Mouse (Mus musculus) forebrain, embryonic 15.5 days (tissue): ENCODE data around the gene Tubb4b. TPM values are rescaled to one million over a fixed set of nuclear protein-coding genes. Genes with fewer than 3 reads are reported as not detected.
"Not testable (repeated sequence)": the region's sequence is repeated elsewhere in the genome, so short reads cannot be mapped to it uniquely, and the experiment has no call there.

Experiments
- ATAC-seq: fragments of 200-750 bp; cut with Nextera tagmentation; replicated peaks from 2 replicates; pipeline ENCODE4 v1.8.0; 2017; ENCODE audit warnings: mild to moderate bottlenecking, moderate TSS enrichment, moderate library complexity
- H3K27ac ChIP-seq: fragments of 300-500 bp; sonication (generic); replicated peaks from 2 replicates; pipeline ENCODE4 v1.5.1; 2015; ENCODE audit warnings: mild to moderate bottlenecking, inconsistent platforms
- H3K27me3 ChIP-seq: fragments of 300-500 bp; sonication (generic); 2 replicates; pipeline ENCODE4 v1.6.1; 2015; ENCODE audit warnings: inconsistent platforms
- H3K36me3 ChIP-seq: fragments of 300-500 bp; sonication (generic); 2 replicates; pipeline ENCODE4 v1.6.1; 2015; ENCODE audit warnings: mild to moderate bottlenecking, inconsistent platforms
- H3K4me1 ChIP-seq: fragments of 300-500 bp; sonication (generic); 2 replicates; pipeline ENCODE4 v1.6.1; 2015; ENCODE audit warnings: inconsistent platforms
- H3K4me2 ChIP-seq: fragments of 300-500 bp; sonication (generic); replicated peaks from 2 replicates; pipeline ENCODE4 v1.6.1; 2015; ENCODE audit warnings: mild to moderate bottlenecking, inconsistent platforms
- H3K4me3 ChIP-seq: fragments of 300-500 bp; sonication (generic); 2 replicates; pipeline ENCODE4 v1.5.1; 2015; ENCODE audit warnings: mild to moderate bottlenecking, inconsistent platforms
- H3K9ac ChIP-seq: fragments of 300-500 bp; sonication (generic); replicated peaks from 2 replicates; pipeline ENCODE4 v1.6.1; 2015; ENCODE audit warnings: mild to moderate bottlenecking, inconsistent platforms
- H3K9me3 ChIP-seq: fragments of 300-500 bp; sonication (generic); 2 replicates; pipeline ENCODE4 v1.6.1; 2016; ENCODE audit warnings: inconsistent platforms
- WGBS: fragments of 180-500 bp; shearing (Covaris S2); methylation state at CpG from one replicate; pipeline ENCODE4 v1.1.7; 2015; ENCODE audit warnings: mixed read lengths; 5-methylcytosine and 5-hydroxymethylcytosine counted together
- polyA plus RNA-seq: library from polyadenylated mRNA; unstranded; fragments of >200 nt; fragmentation: Nextera tagmentation; extraction: Ambion mirVana; gene quantifications from 2 replicates; pipeline ENCODE4 v1.2.1, GENCODE M21; 2015

Gene Tubb4b
- polyA plus RNA-seq, 1 experiment from 2014 or later: 409 TPM

- no peak for ATAC-seq
- peaks cover 58% of the 10 kb centered on the region for H3K4me1 ChIP-seq
These were observed 38.5 kb upstream of the Tubb4b start for GRCm38 (mm10) chr2:25262795-25263622.

GRCm38 (mm10) chr2:25262291-25262767 is 37.8 kb upstream of the Tubb4b start, which contains the start of gene Tprn:
Gene Tprn, plus strand, starts transcription at chr2:25262618.
- peak; percentile 100 for ATAC-seq
- H3K27me3 ChIP-seq: peaks cover 15% of the 10 kb centered on the region; the same call in 1 of the 2 replicates
- peaks cover 51% of the 10 kb centered on the region for H3K4me1 ChIP-seq
- H3K9ac ChIP-seq: peak within 1 kb of the TSS; percentile 60
- H3K27ac ChIP-seq: peak within 1 kb of the TSS; percentile 62
- no peaks in the 10 kb centered on the region for H3K36me3 ChIP-seq
- peak within 1 kb of the TSS; percentile 63 for H3K4me3 ChIP-seq
- WGBS: under 1% methylated on average over 39 of the region's 39 CpGs
- H3K4me2 ChIP-seq: peak within 1 kb of the TSS; percentile 98
- no peaks in the 10 kb centered on the region for H3K9me3 ChIP-seq

More at GRCm38 (mm10) chr2:25262795-25263622, 38.5 kb upstream of the Tubb4b start:
- under 1% methylated on average over 82 of the region's 82 CpGs for WGBS
- H3K9ac ChIP-seq: peak overlapping the region; percentile 60
- peak overlapping the region; percentile 62 for H3K27ac ChIP-seq
- no peaks in the 10 kb centered on the region for H3K9me3 ChIP-seq
- H3K4me2 ChIP-seq: peak overlapping the region; percentile 98
- H3K4me3 ChIP-seq: peak overlapping the region; percentile 63
- no peaks in the 10 kb centered on the region for H3K36me3 ChIP-seq
- peaks cover 15% of the 10 kb centered on the region; the same call in 1 of the 2 replicates for H3K27me3 ChIP-seq

- ATAC-seq: peak; percentile 5; the same call in 1 of the 2 replicates
These were observed 37.4 kb upstream of the Tubb4b start for GRCm38 (mm10) chr2:25261870-25262269.

DNA sequence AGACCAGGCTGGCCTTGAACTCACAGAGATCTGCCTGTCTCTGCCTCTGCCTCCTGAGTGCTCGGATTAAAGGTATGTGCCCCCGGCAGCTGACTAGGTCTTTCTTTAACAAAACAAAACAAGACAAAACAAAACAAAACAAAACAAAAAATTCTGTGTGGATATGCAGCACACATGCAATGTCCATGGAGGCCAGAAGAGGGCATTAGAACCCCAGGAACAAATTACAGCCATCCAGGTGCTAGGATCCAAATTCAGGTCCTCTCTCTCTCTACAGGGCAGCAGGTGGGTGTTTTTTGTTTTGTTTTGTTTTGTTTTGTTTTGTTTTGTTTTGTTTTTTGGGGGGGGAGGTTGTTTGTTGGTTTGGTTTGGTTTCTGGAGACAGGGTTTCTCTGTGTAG is 34.4 kb upstream of the Tubb4b start:
- H3K27ac ChIP-seq: no peak overlapping the region
- H3K4me2 ChIP-seq: no peak overlapping the region
- WGBS: 44% methylated on average over 2 of the region's 2 CpGs
- no peaks in the 10 kb centered on the region for H3K9me3 ChIP-seq
- H3K9ac ChIP-seq: no peak overlapping the region
- no peak overlapping the region for H3K4me3 ChIP-seq
- H3K4me1 ChIP-seq: peaks cover 39% of the 10 kb centered on the region
- H3K27me3 ChIP-seq: peaks cover 8% of the 10 kb centered on the region; the same call in 1 of the 2 replicates
- H3K36me3 ChIP-seq: no peaks in the 10 kb centered on the region
- no peak for ATAC-seq

More at GRCm38 (mm10) chr2:25261870-25262269, 37.4 kb upstream of the Tubb4b start:
- 47% methylated on average over 12 of the region's 12 CpGs for WGBS
- Histone ChIP-seq H3K27ac (peak overlapping the region; percentile 62), H3K9ac (peak overlapping the region; percentile 47), H3K27me3 (peaks cover 15% of the 10 kb centered on the region; the same call in 1 of the 2 replicates), H3K4me2 (peak overlapping the region; percentile 98), H3K4me1 (peaks cover 50% of the 10 kb centered on the region), H3K4me3 (peak overlapping the region; percentile 63), H3K36me3 (no peaks in the 10 kb centered on the region), H3K9me3 (no peaks in the 10 kb centered on the region)

DNA sequence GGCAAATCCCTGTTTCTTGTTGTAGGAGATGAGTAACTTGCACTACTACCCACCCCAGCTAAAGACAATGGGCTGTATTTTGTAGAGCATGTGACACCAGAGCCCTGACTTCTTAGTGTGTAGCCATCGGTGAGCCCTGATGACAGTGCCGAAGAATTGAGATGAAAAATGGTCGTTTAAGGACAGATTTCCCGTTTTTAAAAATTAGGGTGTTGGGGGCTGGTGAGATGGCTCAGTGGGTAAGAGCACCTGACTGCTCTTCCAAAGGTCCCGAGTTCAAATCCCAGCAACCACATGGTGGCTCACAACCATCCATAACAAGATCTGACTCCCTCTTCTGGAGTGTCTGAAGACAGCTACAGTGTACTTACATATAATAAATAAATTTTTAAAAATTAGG is 32.7 kb upstream of the Tubb4b start:
- H3K4me3 ChIP-seq, H3K27me3 ChIP-seq, ATAC-seq, H3K9me3 ChIP-seq, H3K36me3 ChIP-seq, H3K9ac ChIP-seq, H3K4me2 ChIP-seq, H3K27ac ChIP-seq: not testable (repeated sequence)
- H3K4me1 ChIP-seq: peaks cover 29% of the 10 kb centered on the region
- 91% methylated on average over 5 of the region's 5 CpGs for WGBS

GRCm38 (mm10) chr2:25256443-25257109 is 32.1 kb upstream of the Tubb4b start:
- peaks cover 24% of the 10 kb centered on the region for H3K4me1 ChIP-seq
- H3K4me2 ChIP-seq: peak overlapping the region; percentile 98
- not testable (repeated sequence) for H3K9me3 ChIP-seq, H3K27me3 ChIP-seq, ATAC-seq, H3K27ac ChIP-seq, H3K36me3 ChIP-seq
- peak overlapping the region; percentile 88 for H3K4me3 ChIP-seq
- peak overlapping the region; percentile 87 for H3K9ac ChIP-seq
- 58% methylated on average over 12 of the region's 12 CpGs for WGBS

GRCm38 (mm10) chr2:25255284-25255779 is 30.8 kb upstream of the Tubb4b start, which contains the start of gene Tmem203:
Gene Tmem203, plus strand, starts transcription at chr2:25255439.
- peaks cover under 1% of the 10 kb centered on the region; the same call in 1 of the 2 replicates for H3K36me3 ChIP-seq
- WGBS: under 1% methylated on average over 39 of the region's 39 CpGs
- H3K27ac ChIP-seq: peak within 1 kb of the TSS; percentile 84
- ATAC-seq: peak; percentile 92
- no peaks in the 10 kb centered on the region for H3K27me3 ChIP-seq
- H3K4me3 ChIP-seq: peak within 1 kb of the TSS; percentile 88
- H3K4me1 ChIP-seq: peaks cover 24% of the 10 kb centered on the region
- peak within 1 kb of the TSS; percentile 98 for H3K4me2 ChIP-seq
- no peaks in the 10 kb centered on the region for H3K9me3 ChIP-seq
- H3K9ac ChIP-seq: peak within 1 kb of the TSS; percentile 87

DNA sequence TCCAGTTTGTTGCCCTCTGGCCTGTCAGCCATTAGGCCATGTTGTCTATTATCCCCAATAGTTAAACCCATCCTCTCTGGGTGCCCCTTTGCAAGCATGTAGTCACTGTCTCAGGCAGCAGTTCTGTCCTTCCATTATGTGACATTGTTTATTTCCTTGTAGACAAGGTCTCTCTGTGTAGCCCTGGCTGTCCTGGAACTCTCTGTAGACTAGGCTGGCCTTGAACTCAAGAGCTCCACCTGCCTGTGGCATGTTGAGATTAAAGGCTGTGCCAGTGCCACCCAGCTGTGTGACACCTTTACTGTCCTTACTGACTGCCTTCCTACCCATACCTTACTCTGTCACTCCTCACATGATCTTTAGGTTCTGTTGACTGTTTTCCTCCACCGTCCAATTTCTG is 27.8 kb upstream of the Tubb4b start:
- H3K4me1 ChIP-seq: peaks cover 22% of the 10 kb centered on the region
- H3K27me3 ChIP-seq: no peaks in the 10 kb centered on the region
- 81% methylated on average over 1 of the region's 1 CpGs for WGBS
- H3K9ac ChIP-seq: no peak overlapping the region
- H3K4me3 ChIP-seq: no peak overlapping the region
- no peak for ATAC-seq
- H3K27ac ChIP-seq: no peak overlapping the region
- H3K4me2 ChIP-seq: no peak overlapping the region
- H3K9me3 ChIP-seq: no peaks in the 10 kb centered on the region
- peaks cover 21% of the 10 kb centered on the region for H3K36me3 ChIP-seq

- no peaks in the 10 kb centered on the region for H3K27me3 ChIP-seq
- 90% methylated on average over 10 of the region's 10 CpGs for WGBS
- H3K4me2 ChIP-seq: no peak within 1 kb of the TSS
- H3K4me3 ChIP-seq: no peak within 1 kb of the TSS
- H3K9me3 ChIP-seq: no peaks in the 10 kb centered on the region
- no peak within 1 kb of the TSS for H3K9ac ChIP-seq
- H3K36me3 ChIP-seq: peaks cover 35% of the 10 kb centered on the region
- ATAC-seq: no peak
- peaks cover 19% of the 10 kb centered on the region for H3K4me1 ChIP-seq
- H3K27ac ChIP-seq: no peak within 1 kb of the TSS
These were observed 21.9 kb upstream of the Tubb4b start, which contains the start of gene AL732309.1 for GRCm38 (mm10) chr2:25246183-25247072. Gene AL732309.1, minus strand, starts transcription at chr2:25246863.

DNA sequence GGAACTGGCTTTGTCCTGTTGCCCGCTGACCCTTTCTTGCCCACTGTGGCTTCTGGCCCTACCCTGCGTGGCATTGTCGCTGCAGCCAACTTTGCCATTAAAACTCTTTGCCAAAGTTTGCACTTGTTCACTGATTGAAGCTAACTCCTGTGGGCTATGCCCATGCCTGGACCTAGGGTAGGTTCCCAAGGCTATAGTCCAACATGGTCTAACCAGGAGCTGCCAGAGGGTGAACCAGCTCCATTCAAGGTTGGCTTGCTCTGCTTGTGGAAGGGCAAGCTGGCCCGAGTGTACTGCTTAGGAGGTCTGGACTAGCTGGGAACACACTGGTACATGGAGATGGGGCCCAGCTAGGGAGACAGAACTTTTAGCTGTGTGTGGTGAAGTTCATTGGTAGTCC is 19.6 kb upstream of the Tubb4b start:
- no peak overlapping the region for H3K4me3 ChIP-seq
- H3K4me1 ChIP-seq: peaks cover 29% of the 10 kb centered on the region
- WGBS: 91% methylated on average over 4 of the region's 4 CpGs
- H3K27me3 ChIP-seq: no peaks in the 10 kb centered on the region
- H3K9me3 ChIP-seq: no peaks in the 10 kb centered on the region
- no peak overlapping the region for H3K4me2 ChIP-seq
- H3K9ac ChIP-seq: no peak overlapping the region
- H3K27ac ChIP-seq: no peak overlapping the region
- no peak for ATAC-seq
- H3K36me3 ChIP-seq: peaks cover 24% of the 10 kb centered on the region

- Histone ChIP-seq H3K4me1 (peaks cover 29% of the 10 kb centered on the region), H3K27ac (no peak overlapping the region), H3K36me3 (peaks cover 21% of the 10 kb centered on the region; the same call in 1 of the 2 replicates), H3K4me2 (peak overlapping the region; percentile 91), H3K9me3 (no peaks in the 10 kb centered on the region), H3K9ac (peak overlapping the region; percentile 73), H3K4me3 (peak overlapping the region; percentile 59), H3K27me3 (no peaks in the 10 kb centered on the region)
- WGBS: 77% methylated on average over 8 of the region's 8 CpGs
- ATAC-seq: no peak
These were observed 18.8 kb upstream of the Tubb4b start for GRCm38 (mm10) chr2:25243342-25243741.
